Mouse (Mus musculus) adrenal gland, postnatal 36 days (tissue): Measurements from ENCODE around the gene Kbtbd2. TPM values are rescaled to one million over a fixed set of nuclear protein-coding genes. Genes with fewer than 3 reads are reported as not detected.

Experiments
- DNase-seq, 2 experiments: peaks; one replicate each; pipeline ENCODE4 v3.0.0; 2021; ENCODE audit warnings: mixed read lengths in 1 of 2
- total RNA-seq, 2 experiments: library from RNA; stranded (reverse); gene quantifications; 2 replicates each; pipeline ENCODE4 v1.2.3; 2021

Gene Kbtbd2
- total RNA-seq, 2 experiments from 2014 or later = 33.6 to 36.0 TPM

GRCm38 (mm10) chr6:56787668-56788067, 9.9 kb downstream of the Kbtbd2 start:
- no peak for DNase-seq

DNA sequence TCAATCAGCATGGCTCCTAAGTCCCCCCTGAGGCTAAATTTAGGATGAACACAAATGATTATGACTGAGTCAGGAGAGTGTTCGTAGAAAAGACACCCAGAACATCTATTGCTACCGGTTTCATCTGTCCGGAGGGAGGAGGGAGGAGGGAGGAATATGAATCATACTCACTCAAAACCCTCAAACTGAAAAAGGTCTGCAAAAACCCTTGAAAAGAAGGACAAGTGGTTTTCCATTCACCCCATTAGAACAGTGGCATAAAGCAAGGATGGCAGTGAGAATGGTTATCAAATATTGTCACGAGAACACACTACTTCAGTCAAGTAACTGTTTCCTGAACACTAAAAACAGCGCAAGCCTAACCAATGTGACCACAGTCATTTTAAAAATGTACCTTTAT, 12.5 kb downstream of the Kbtbd2 start:
- DNase-seq = peak in 1 of 2 experiments; percentile 12

- no peak for DNase-seq
Observed at GRCm38 (mm10) chr6:56783561-56784272, 13.9 kb downstream of the Kbtbd2 start.

- no peak for DNase-seq
Observed at GRCm38 (mm10) chr6:56779636-56780035, 18.0 kb downstream of the Kbtbd2 start.

DNA sequence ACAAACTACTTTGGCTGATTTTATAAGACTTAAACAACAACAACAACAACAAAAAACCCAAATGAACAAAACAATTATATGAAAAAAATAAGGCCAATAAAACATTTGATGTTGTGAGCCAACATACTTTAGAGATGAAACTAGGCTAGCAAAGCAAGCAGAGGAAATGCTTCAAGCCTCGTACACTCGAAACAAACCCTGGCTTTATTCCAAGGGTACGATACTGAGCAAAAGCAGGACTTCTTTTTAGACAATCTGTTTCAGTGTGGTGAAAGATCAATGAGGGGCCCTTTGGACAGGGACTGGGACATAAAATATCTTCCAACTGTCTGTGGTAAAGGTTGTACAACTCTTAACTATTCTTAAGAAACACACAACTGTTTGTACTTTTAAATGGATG, 21.8 kb downstream of the Kbtbd2 start:
- no peak for DNase-seq

GRCm38 (mm10) chr6:56765696-56766095, 31.9 kb downstream of the Kbtbd2 start:
- DNase-seq = no peak

- DNase-seq = no peak
Observed at GRCm38 (mm10) chr6:56765265-56765664, 32.3 kb downstream of the Kbtbd2 start.

DNA sequence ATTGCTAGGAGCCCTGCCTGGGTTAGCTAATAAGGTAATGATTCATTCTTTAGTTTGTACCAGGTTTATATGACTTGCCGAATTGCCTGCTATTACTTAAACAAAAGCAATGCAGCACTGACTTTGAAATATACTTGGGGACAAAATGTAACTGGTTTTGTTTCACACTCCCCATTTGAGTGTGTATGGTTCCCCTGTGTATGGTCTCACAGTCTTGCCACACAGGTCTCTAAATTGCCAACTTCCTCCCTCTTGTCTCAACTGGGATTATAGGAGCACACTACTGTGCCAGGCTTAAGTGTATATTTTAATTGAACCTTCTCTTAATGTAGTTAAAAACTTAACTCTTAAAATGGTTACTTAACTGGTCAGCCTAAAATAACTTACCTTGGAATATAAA, 38.3 kb downstream of the Kbtbd2 start:
- no peak for DNase-seq

- no peak for DNase-seq
Observed at GRCm38 (mm10) chr6:56756117-56756516, 41.5 kb downstream of the Kbtbd2 start.

DNA sequence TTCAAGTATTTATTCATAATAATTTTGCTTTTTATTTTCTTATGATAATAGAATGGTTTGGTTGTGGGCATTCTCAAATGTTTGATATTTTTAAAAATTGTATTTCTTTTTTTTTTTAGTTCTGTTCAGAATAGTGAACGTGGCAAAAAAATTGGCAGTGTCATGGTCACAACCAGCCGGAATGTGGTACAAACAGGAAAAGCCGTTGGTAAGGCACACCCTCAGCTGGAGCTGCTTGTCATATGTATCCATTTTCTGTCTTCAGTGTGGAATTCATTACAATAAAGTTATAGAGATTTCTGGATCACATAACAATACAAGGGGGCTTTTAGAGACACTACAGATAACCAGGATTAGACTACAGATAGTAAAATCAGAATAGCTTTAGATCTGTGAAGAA, 43.9 kb downstream of the Kbtbd2 start:
- no peak for DNase-seq

- DNase-seq = no peak
Observed at GRCm38 (mm10) chr6:56745950-56746543, 51.6 kb downstream of the Kbtbd2 start.

DNA sequence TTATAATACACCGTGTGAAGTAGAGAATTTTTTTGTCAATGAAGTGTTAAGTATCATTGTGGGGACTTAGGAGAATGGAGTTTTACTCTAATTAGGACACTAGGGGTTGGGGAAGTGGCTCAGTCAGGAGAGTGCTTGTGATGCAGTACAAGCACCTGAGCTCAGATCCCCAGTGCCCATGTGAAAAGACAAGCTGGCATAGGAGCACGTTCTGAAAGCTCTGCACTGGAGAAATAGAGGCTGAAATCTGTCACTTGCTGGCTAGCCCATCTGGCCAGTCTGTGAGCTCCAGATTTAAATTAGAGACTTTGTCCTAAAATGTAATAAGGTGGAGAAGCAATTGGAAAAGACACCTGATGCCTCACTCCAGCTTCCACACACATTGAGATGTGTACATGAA, 65.1 kb downstream of the Kbtbd2 start:
- DNase-seq = no peak

Other genes starting within 250 kb of the Kbtbd2 start
- gene Pde1c, start 228.7 kb downstream of the Kbtbd2 start, total RNA-seq = under 1 TPM; 0.13 to 0.23 TPM
- gene Lsm5, start 93.1 kb downstream of the Kbtbd2 start, total RNA-seq = 10 to 100 TPM; 29.3 to 33.8 TPM
- gene Avl9, start 82.9 kb downstream of the Kbtbd2 start, total RNA-seq = 10 to 100 TPM; 25.2 to 28.5 TPM
- 10 to 100 TPM; 72.1 to 75.9 TPM for gene Fkbp9, start 34.2 kb upstream of the Kbtbd2 start, total RNA-seq
- 10 to 100 TPM; 23.8 to 24.1 TPM for gene Nt5c3, start 126.1 kb upstream of the Kbtbd2 start, total RNA-seq
- under 1 TPM; 0.20 to 0.40 TPM for gene Vmn1r4, start 126.2 kb upstream of the Kbtbd2 start, total RNA-seq
- not detected for gene Vmn1r5, start 172.5 kb upstream of the Kbtbd2 start, total RNA-seq
- gene Vmn1r6, start 199.4 kb upstream of the Kbtbd2 start, total RNA-seq = not detected
- gene Vmn1r7, start 227.5 kb upstream of the Kbtbd2 start, total RNA-seq = not detected
- not detected for gene Vmn1r8, start 234.5 kb upstream of the Kbtbd2 start, total RNA-seq